Mouse (Mus musculus) cortical plate, adult 2 months (tissue): Measurements from ENCODE around the gene Shcbp1l.

ENCODE experiments used
- CTCF ChIP-seq: fragments of 200-500 bp; IDR thresholded peaks from 2 replicates; pipeline ENCODE4 v1.5.1; 2011; ENCODE audit warnings: mild to moderate bottlenecking, control low read depth, low read length; ENCODE audit not compliant: insufficient read depth; ENCODE audit errors: extremely low read depth
- POLR2A ChIP-seq: fragments of 200-500 bp; IDR thresholded peaks from 2 replicates; pipeline ENCODE4 v1.6.1; 2011; ENCODE audit warnings: mild to moderate bottlenecking, low read length, control low read depth; ENCODE audit not compliant: insufficient read depth; ENCODE audit errors: extremely low read depth

DNA sequence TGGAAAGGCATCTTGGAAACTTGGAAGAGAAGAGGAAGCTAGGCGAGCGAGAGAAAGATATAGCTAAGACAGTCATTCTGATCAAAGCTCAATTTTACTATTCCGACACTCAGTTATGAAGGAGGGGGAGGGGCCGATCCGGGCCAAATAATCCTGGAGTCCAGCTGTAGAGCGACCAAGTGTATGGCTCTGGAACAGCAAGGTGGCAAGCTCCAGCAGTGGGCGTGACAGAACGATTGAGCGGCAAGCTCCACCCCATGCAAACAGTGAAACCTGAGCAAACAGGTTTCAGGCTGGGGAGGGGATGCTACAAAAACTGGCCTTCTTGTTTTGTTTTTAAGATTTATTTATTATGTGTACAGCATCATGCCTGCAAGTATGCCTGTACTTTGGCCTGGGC is 75.1 kb downstream of the Shcbp1l start:
- TF ChIP-seq CTCF (no peak), POLR2A (no peak)
